Mouse (Mus musculus): ENCODE results near the gene Ccnd3. TPM values are rescaled to one million over a fixed set of nuclear protein-coding genes. Genes with fewer than 3 reads are reported as not detected.

Gene Ccnd3
- polyA plus RNA-seq, 1 experiment, result 417 TPM

GRCm38 (mm10) chr17:47588517-47588916 lies 83.7 kb downstream of the Ccnd3 start:
- WGBS, result 80% methylated on average over 8 of the region's 8 CpGs
- peaks cover 4% of the 10 kb centered on the region for H3K4me1 ChIP-seq (ENCODE audit: control insufficient read depth, insufficient read depth, low read length)
- H3K27ac ChIP-seq (ENCODE audit: control insufficient read depth, insufficient read depth, low read depth, low read length, poor library complexity), result no peak overlapping the region
- no peak overlapping the region for H3K4me3 ChIP-seq (replicated peaks; ENCODE audit: control insufficient read depth, low read depth, low read length)
- TF ChIP-seq POLR2A (IDR thresholded peaks at IDR 0.05; ENCODE audit: borderline replicate concordance, control insufficient read depth, low read depth, low read length) (no peak), CTCF (IDR thresholded peaks at IDR 0.05; ENCODE audit: control insufficient read depth, insufficient read depth, low read length) (no peak)

- WGBS, result 19% methylated on average over 3 of the region's 3 CpGs
- Histone ChIP-seq H3K4me1 (ENCODE audit: control insufficient read depth, insufficient read depth, low read length) (peaks cover 4% of the 10 kb centered on the region), H3K27ac (ENCODE audit: control insufficient read depth, insufficient read depth, low read depth, low read length, poor library complexity) (no peak overlapping the region), H3K4me3 (replicated peaks; ENCODE audit: control insufficient read depth, low read depth, low read length) (no peak overlapping the region)
- TF ChIP-seq CTCF (IDR thresholded peaks at IDR 0.05; ENCODE audit: control insufficient read depth, insufficient read depth, low read length) (no peak), POLR2A (IDR thresholded peaks at IDR 0.05; ENCODE audit: borderline replicate concordance, control insufficient read depth, low read depth, low read length) (no peak)
Observed at GRCm38 (mm10) chr17:47591073-47591472, 86.2 kb downstream of the Ccnd3 start.

GRCm38 (mm10) chr17:47593215-47593853 lies 88.5 kb downstream of the Ccnd3 start:
- under 1% methylated on average over 63 of the region's 63 CpGs for WGBS
- no peak for TF ChIP-seq CTCF (IDR thresholded peaks at IDR 0.05; ENCODE audit: control insufficient read depth, insufficient read depth, low read length)
- peak; percentile 80; the same call in 1 of the 2 replicates for TF ChIP-seq POLR2A (IDR thresholded peaks at IDR 0.05; ENCODE audit: borderline replicate concordance, control insufficient read depth, low read depth, low read length)
- Histone ChIP-seq H3K4me3 (replicated peaks; ENCODE audit: control insufficient read depth, low read depth, low read length) (peak overlapping the region; percentile 99), H3K4me1 (ENCODE audit: control insufficient read depth, insufficient read depth, low read length) (peaks cover 7% of the 10 kb centered on the region), H3K27ac (ENCODE audit: control insufficient read depth, insufficient read depth, low read depth, low read length, poor library complexity) (peak overlapping the region; percentile 96)

DNA sequence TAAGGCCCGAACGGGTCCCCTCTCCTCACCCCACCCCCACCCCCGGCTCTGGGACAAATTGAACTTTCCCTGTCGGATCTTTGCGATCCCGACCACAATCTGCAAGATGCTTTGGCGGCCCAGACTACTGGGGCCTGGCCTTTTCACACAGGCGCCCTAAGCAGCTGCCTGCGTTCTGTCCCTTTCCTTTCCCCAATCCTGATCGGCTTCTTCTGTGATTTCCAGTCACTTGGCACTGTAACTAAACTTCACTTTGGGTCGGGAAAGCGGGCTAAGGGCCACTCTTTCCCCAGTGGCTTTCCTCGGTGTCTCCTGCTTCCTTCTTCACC lies 89.0 kb downstream of the Ccnd3 start:
- Histone ChIP-seq H3K4me3 (replicated peaks; ENCODE audit: control insufficient read depth, low read depth, low read length) (peak overlapping the region; percentile 99), H3K4me1 (ENCODE audit: control insufficient read depth, insufficient read depth, low read length) (peaks cover 8% of the 10 kb centered on the region), H3K27ac (ENCODE audit: control insufficient read depth, insufficient read depth, low read depth, low read length, poor library complexity) (peak overlapping the region; percentile 96)
- no peak for TF ChIP-seq POLR2A (IDR thresholded peaks at IDR 0.05; ENCODE audit: borderline replicate concordance, control insufficient read depth, low read depth, low read length)
- no peak for TF ChIP-seq CTCF (IDR thresholded peaks at IDR 0.05; ENCODE audit: control insufficient read depth, insufficient read depth, low read length)
- under 1% methylated on average over 13 of the region's 13 CpGs for WGBS

DNA sequence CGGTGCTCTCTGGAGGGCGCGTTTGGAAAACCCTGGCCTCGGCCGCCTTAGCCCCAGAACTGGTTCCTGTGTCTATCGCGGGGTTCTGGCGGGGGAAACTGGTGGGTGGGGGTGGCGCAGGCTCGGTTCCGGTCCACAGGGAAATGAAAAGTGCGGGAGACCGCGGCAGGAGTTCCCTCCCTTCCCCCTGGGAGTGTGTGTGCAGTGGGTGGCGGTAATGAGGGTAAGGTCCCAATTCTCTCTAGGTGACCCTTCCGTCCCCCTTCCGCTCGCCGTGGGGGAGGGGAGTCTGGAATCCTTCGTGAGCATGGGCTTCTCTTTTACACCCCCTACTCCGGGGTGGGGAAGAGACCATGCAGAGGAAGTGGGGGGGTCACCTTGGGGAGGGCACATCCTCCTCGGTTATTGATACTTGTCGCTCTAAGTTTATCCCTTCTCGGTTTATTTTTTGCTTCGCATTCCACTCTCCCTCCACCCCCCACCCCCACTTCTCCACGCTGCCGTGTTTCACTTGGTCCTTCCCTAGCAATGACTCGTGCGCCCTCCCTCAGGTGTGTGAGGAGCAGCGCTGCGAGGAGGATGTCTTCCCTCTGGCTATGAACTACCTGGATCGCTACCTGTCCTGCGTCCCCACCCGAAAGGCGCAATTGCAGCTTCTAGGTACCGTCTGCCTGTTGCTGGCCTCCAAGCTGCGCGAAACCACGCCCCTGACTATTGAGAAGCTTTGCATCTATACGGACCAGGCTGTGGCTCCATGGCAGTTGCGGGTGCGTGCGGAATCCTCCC lies 89.5 kb downstream of the Ccnd3 start:
- WGBS, result under 1% methylated on average over 43 of the region's 43 CpGs
- peak overlapping the region; percentile 99 for H3K4me3 ChIP-seq (replicated peaks; ENCODE audit: control insufficient read depth, low read depth, low read length)
- TF ChIP-seq CTCF (IDR thresholded peaks at IDR 0.05; ENCODE audit: control insufficient read depth, insufficient read depth, low read length) (peak; percentile 13; the same call in 1 of the 2 replicates), POLR2A (IDR thresholded peaks at IDR 0.05; ENCODE audit: borderline replicate concordance, control insufficient read depth, low read depth, low read length) (peak; percentile 55; the same call in 1 of the 2 replicates)
- peaks cover 9% of the 10 kb centered on the region for H3K4me1 ChIP-seq (ENCODE audit: control insufficient read depth, insufficient read depth, low read length)
- peak overlapping the region; percentile 96 for H3K27ac ChIP-seq (ENCODE audit: control insufficient read depth, insufficient read depth, low read depth, low read length, poor library complexity)

DNA sequence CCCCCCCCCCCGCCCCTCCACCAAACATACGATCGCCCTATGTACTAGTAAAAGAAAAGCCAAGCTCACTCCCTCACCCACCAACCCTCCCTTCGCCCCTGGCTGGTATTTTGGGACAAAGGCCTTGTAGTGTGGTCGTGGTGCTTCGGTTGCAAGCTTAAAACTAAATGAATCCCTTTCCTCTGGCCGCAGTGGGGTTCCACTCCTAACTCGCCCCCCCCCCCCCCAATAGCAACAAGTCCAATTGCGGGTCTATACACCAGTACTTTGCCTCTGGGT lies 90.1 kb downstream of the Ccnd3 start:
- peaks cover 12% of the 10 kb centered on the region for H3K4me1 ChIP-seq (ENCODE audit: control insufficient read depth, insufficient read depth, low read length)
- under 1% methylated on average over 9 of the region's 9 CpGs for WGBS
- peak overlapping the region; percentile 90 for H3K27ac ChIP-seq (ENCODE audit: control insufficient read depth, insufficient read depth, low read depth, low read length, poor library complexity)
- peak overlapping the region; percentile 99 for H3K4me3 ChIP-seq (replicated peaks; ENCODE audit: control insufficient read depth, low read depth, low read length)
- no peak for TF ChIP-seq POLR2A (IDR thresholded peaks at IDR 0.05; ENCODE audit: borderline replicate concordance, control insufficient read depth, low read depth, low read length)
- no peak for TF ChIP-seq CTCF (IDR thresholded peaks at IDR 0.05; ENCODE audit: control insufficient read depth, insufficient read depth, low read length)

- Histone ChIP-seq H3K27ac (ENCODE audit: control insufficient read depth, insufficient read depth, low read depth, low read length, poor library complexity) (peak overlapping the region; percentile 90), H3K4me1 (ENCODE audit: control insufficient read depth, insufficient read depth, low read length) (peaks cover 14% of the 10 kb centered on the region), H3K4me3 (replicated peaks; ENCODE audit: control insufficient read depth, low read depth, low read length) (peak overlapping the region; percentile 99)
- WGBS, result 1% methylated on average over 21 of the region's 21 CpGs
- no peak for TF ChIP-seq CTCF (IDR thresholded peaks at IDR 0.05; ENCODE audit: control insufficient read depth, insufficient read depth, low read length)
- TF ChIP-seq POLR2A (IDR thresholded peaks at IDR 0.05; ENCODE audit: borderline replicate concordance, control insufficient read depth, low read depth, low read length), result peak; percentile 64; the same call in 1 of the 2 replicates
Observed at GRCm38 (mm10) chr17:47595248-47596161, 90.7 kb downstream of the Ccnd3 start.

All from bone marrow, adult 2 months (tissue).